Mouse (Mus musculus): ENCODE data around the gene Gm49510.

DNA sequence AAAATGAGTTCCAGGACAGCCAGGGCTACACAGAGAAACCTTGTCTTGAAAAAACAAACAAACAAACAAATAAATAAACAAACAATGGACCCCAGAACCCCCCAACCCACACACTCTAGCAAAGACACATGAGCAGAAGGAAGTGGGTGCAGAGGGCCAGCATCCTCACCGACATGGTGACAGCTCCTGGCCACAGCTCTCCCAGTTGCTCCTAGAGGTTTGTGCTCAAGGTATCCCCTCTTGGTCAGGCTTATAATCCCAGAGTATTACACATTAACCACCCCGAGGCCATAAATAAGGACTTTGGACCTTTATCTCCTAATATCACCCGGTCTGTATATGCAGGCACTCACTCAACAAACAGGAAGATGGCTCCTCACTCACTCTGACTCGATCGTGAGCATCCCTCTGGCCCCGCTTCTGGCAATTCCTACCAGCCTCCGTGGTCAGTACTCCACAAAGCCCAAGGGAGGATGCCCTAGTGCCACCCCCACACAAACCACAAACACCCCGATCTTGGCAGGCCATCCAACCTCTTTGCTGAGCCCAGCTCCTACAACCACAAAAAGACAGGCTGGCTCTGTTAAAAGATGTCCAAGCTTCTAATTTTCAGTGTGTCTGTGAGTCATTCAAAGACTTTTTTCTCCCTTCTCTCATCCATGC lies 44.0 kb upstream of the Gm49510 start, which contains the start of gene Lgals2:
- TF ChIP-seq CTCF (IDR thresholded peaks at IDR 0.05; ENCODE audit: low read depth, low read length) (no peak), POLR2A (IDR thresholded peaks at IDR 0.05; ENCODE audit: borderline replicate concordance, low read depth, low read length) (no peak)

All from bone marrow macrophage, adult 2 months (primary cell).